Mouse (Mus musculus) cerebellum, adult 11-12 months (tissue): ENCODE data around the gene Tkt.
A peak's percentile ranks its signal among the peaks of the same experiment; 100 is the strongest.
"Not testable (repeated sequence)": the region's sequence is repeated elsewhere in the genome, so short reads cannot be mapped to it uniquely, and the experiment has no call there.

Experiments used
- DNase-seq: peaks from one replicate; pipeline ENCODE4 v3.0.0; 2022

Gene Tkt

GRCm38 (mm10) chr14:30548131-30548720 lies at the start of gene Tkt:
Gene Tkt, plus strand, starts transcription at chr14:30548359.
- DNase-seq, result peak; percentile 70

DNA sequence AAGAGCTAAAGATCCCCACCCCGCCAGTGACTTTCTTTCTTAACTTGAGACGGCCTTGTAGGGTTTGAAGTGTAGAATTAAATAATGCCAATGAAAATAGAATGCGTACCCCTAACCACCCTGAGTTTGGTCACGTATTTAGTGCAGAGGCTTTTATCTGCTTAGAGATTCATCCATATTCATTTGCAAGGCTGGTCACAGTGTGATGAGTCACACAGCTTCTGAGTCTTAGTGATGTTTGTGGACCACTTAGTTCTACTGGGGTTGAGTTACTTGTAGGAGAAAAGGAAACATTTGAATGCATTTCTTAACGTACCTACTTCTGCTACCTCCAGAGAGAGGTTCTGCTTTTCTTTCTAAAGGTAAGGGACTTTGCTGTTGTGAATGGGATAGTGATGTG lies 43.2 kb upstream of the Tkt start:
- no peak for DNase-seq

DNA sequence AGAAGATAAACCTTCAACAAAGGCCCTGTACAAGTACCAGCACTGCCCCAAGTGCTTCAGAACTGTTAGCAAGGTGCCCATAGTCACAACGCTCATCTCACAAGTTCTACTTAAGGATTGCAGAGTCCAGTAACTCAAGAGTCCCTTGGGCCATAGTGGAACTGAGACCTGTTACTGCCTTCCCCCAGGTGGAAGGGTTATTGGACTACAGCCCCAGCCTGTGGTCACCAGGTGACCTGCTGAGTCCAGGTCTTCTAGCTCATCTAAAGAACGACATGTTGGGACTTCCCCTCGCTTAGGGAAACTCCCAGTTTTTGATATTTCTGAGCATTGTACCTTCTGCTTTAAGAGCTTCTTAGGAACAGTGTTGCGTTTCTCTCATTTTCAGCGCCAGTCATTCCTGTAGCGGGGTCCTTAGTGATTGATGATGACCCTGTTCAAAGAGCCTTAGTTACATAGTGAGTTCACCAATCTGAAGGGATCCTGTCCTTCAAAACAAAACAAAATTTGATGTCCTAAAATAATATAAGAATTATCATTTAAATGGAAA lies 37.9 kb upstream of the Tkt start:
- DNase-seq, result no peak

GRCm38 (mm10) chr14:30512896-30513295 lies 35.3 kb upstream of the Tkt start:
- DNase-seq, result no peak

DNA sequence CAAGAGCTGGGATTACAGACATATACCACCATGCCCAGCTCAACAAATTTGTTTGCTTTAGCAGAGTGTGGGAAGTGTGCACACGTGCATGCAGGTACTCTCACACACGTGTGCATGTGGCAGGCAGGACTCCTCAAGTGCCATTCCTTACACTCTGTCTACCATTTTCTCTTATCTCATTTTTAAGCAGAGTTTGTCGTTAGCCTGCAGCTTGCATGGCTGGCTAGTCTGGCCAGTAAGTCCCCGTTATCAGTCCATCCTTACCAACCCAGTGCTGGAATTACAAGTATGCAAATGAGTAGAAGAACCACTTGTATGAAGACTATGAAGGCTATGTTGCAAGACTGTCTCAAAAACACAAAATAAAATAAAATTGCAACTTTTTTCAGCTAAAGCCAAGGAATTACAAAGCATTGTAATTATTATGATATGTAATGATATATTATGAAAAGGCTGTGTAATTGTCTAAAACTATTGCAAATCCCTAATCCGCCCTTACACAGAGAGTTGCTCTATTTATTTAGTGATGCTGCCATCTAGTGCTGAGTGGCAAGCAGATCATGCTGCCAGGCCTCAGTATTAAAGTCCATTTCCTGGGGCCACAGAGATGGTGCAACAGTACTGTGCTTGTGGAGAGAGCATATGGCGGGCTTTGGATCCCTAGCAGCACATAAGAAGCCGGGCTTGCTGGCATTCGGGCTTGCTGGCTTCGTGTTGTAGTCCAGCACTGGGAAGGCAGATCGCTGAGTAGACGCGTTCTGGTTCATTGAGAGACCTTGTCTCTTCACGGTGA lies 32.0 kb upstream of the Tkt start:
- peak; percentile 87 for DNase-seq

GRCm38 (mm10) chr14:30519323-30519722 lies 28.8 kb upstream of the Tkt start:
- DNase-seq, result no peak

DNA sequence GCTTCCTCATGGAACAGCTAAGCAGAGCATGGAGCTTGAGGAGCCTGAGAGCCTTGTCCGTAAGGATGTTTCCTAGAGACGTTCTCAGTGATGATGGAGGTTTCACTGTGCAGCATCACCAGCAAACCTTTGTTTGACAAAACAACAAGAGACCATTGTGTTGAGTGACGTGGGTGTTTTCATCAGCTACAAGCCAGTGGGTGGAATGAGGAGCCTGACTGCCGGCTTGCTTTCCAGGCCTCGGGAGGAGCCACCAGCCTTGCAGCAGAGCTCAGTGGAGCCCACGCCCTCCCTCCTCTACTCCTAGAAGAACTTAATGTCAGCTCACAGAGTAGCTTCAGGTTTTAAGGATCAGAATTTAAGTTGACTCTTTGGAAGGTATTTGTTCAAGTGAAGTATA lies 24.8 kb upstream of the Tkt start:
- no peak for DNase-seq

GRCm38 (mm10) chr14:30528392-30528791 lies 19.8 kb upstream of the Tkt start:
- no peak for DNase-seq

- DNase-seq, result no peak
Observed at GRCm38 (mm10) chr14:30528961-30529360, 19.2 kb upstream of the Tkt start.

GRCm38 (mm10) chr14:30529454-30529853 lies 18.7 kb upstream of the Tkt start:
- DNase-seq, result no peak

DNA sequence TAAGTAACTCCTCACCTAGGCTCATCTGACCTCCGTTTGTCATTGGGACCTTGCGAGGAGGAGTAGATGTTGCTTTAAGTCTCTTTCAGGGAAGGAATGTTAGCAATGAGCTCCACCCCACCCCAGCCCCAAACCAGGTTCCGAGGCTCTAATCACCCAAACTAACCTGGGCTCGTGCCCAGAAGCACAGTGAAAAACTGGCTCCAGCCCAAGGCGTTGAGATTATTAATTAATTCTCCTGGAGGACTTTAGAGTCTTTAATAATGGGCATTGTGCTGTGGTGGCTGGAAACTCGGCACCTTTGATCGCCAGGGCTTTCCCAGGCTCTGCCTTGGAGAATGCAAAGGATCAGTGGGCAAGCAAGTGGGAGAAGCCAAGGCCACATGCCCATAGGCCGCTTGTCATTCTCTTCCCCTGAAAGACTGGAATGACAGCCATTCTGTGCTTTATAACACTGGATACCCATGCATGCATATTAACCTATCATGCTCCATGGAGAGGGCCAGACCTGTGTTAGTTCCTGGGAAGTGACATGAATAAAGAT lies 17.4 kb upstream of the Tkt start:
- no peak for DNase-seq

GRCm38 (mm10) chr14:30531431-30531830 lies 16.7 kb upstream of the Tkt start:
- no peak for DNase-seq

DNA sequence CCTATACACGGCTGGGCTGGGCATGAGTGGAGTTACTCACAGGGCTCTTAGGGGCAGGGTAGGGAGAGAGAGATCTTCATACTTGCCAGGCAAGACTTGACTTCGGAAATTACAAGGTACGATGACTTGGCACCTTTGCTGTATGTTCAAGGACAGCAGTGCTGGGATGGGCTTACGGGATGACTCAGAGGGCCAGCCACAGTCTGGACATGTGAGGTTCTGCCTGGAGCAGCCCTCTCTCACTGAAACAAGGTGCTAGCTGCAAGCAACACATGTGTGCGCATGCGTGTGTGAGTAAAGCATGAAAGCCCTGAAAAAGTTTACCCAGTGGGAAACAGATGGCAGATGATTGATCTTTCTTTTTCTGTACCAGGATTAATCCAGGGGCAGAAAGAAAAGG lies 16.3 kb upstream of the Tkt start:
- DNase-seq, result no peak

DNA sequence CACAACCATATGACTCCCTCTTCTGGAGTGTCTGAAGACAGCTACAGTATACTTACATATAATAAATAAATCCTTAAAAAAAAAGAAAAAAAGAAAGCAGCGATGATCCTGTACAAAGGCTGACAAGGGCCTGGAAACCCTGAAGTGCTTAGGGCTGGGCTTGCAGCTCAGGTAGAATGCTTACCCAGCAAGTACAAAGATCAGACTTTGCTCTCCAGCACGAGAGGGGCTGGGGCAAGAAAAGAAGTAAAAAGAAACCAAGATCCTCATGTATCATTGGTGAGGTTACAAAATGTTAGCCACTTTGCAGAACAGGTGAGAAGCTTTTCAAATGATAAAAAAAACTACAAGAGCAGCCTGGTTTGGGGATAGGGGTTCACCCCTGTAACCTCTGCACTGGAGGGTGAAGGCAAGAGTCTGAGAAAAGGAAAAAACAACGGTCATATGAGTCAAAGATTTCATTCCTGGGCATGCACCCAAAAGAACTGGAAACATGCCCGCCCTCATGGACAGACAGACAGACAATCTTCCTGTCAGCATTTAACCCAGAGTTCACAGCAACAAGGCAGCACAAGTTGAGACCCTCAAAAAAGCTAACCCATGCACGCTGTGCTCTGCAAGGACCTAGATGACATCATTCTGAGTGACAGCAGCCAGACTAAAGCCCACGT lies 14.2 kb upstream of the Tkt start:
- no peak for DNase-seq

- DNase-seq, result peak; percentile 58
Observed at GRCm38 (mm10) chr14:30541541-30541940, 6.6 kb upstream of the Tkt start.

GRCm38 (mm10) chr14:30543331-30543730 lies 4.8 kb upstream of the Tkt start:
- not testable (repeated sequence) for DNase-seq

- peak; percentile 93 for DNase-seq
Observed at GRCm38 (mm10) chr14:30548965-30549776, 1.0 kb downstream of the Tkt start.

DNA sequence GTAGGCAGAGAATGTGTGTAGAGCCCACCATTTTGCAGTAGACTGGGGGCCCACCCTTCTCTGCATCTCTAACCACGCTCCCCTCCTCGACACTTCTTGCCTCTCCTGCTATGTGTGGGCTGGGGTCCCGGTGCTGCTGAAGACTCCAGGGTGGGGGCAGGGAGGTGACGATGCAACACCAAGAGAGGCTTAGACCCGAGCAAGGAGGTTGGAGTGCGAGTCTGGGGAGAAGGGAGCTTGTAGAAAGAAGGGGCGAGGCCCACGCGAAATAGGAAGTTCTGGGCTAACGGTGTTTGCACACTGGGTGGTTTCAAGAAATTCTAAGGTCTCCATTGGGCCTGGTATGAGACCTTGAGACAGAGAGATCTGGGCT lies 1.6 kb downstream of the Tkt start:
- DNase-seq, result peak; percentile 55

GRCm38 (mm10) chr14:30550232-30551070 lies 2.3 kb downstream of the Tkt start:
- DNase-seq, result no peak

GRCm38 (mm10) chr14:30551509-30551908 lies 3.4 kb downstream of the Tkt start:
- DNase-seq, result no peak

GRCm38 (mm10) chr14:30551981-30552380 lies 3.8 kb downstream of the Tkt start:
- DNase-seq, result no peak

GRCm38 (mm10) chr14:30553185-30553584 lies 5.0 kb downstream of the Tkt start:
- DNase-seq, result no peak
